In genomic region chr3:105737070-105737469, GRCm38 (mm10) we compare ENCODE assay signal across 20 mouse cellular contexts. TPM values are rescaled to one million over a fixed set of nuclear protein-coding genes. Genes with fewer than 3 reads are reported as not detected.
"Had no signal": no experiment of that assay in that cellular context is flagged by ENCODE, and none has a peak within 500 bp of the region (broad histone marks: within the 10 kb centered on the region; RNA-seq: fewer than 3 reads in every experiment).

No protein-coding gene starts in this region.

- H3K9me3 ChIP-seq: liver, embryonic 15.5 days; lung, embryonic 15.5 days; megakaryocyte, embryonic 14.5 days; midbrain, embryonic 12.5 days; neural tube, embryonic 12.5 days; stomach, embryonic 15.5 days had no signal

- H3K4me2 ChIP-seq: liver, embryonic 15.5 days; lung, embryonic 15.5 days; midbrain, embryonic 12.5 days; neural tube, embryonic 12.5 days; stomach, embryonic 15.5 days had no signal

- H3K4me3 ChIP-seq: liver, embryonic 15.5 days; lung, embryonic 15.5 days; megakaryocyte, embryonic 14.5 days; midbrain, embryonic 12.5 days; neural tube, embryonic 12.5 days; stomach, embryonic 15.5 days had no signal

- H3K4me1 ChIP-seq: liver, embryonic 15.5 days; lung, embryonic 15.5 days; midbrain, embryonic 12.5 days; neural tube, embryonic 12.5 days; stomach, embryonic 15.5 days had no signal

- H3K27me3 ChIP-seq: liver, embryonic 15.5 days; lung, embryonic 15.5 days; megakaryocyte, embryonic 14.5 days; midbrain, embryonic 12.5 days; neural tube, embryonic 12.5 days; stomach, embryonic 15.5 days had no signal

- H3K27ac ChIP-seq: liver, embryonic 15.5 days; macrophage; midbrain, embryonic 12.5 days; neural tube, embryonic 12.5 days; stomach, embryonic 15.5 days; stomach, postnatal 0 days had no signal

- H3K9ac ChIP-seq: liver, embryonic 15.5 days; liver, postnatal 0 days; lung, embryonic 15.5 days; midbrain, embryonic 12.5 days; neural tube, embryonic 12.5 days; stomach, embryonic 15.5 days had no signal

- DNase-seq: liver, postnatal 0 days; lung, adult 2 months; lung, postnatal 10 days; lung, postnatal 36 days; midbrain, embryonic 14.5 days; right cerebral cortex, postnatal 14 days; thymus, adult 2 months; thymus, postnatal 25 days; thymus, postnatal 4 days had no signal

- ATAC-seq: liver, postnatal 0 days; midbrain, embryonic 16.5 days had no signal

RNA-seq across cellular contexts. Expression of gene Inka2, which starts 32.7 kb away (rescaled TPM):
- total RNA-seq: megakaryocyte progenitor cell, adult 5-6 weeks; monocyte, adult 5-6 weeks had no signal
